Mouse (Mus musculus) limb, embryonic 14.5 days (tissue): Measurements from ENCODE around the gene Tmem63b. TPM values are rescaled to one million over a fixed set of nuclear protein-coding genes. Genes with fewer than 3 reads are reported as not detected.

ENCODE experiments used
- ATAC-seq: fragments of 200-750 bp; cut with Nextera tagmentation; 2 replicates; pipeline ENCODE4 v1.8.0; 2017; ENCODE audit warnings: low read depth, moderate number of reproducible peaks, moderate TSS enrichment; ENCODE audit not compliant: low FRiP score
- DNase-seq: peaks from one replicate; pipeline ENCODE4 v3.0.0-alpha.2; 2015; ENCODE audit warnings: low spot score
- H3K27ac ChIP-seq: fragments of 300-500 bp; sonication (generic); replicated peaks from 2 replicates; pipeline ENCODE4 v1.5.1; 2014; ENCODE audit warnings: low read depth, mild to moderate bottlenecking, low read length, moderate library complexity, mixed read lengths
- H3K27me3 ChIP-seq: fragments of 300-500 bp; sonication (generic); 2 replicates; pipeline ENCODE4 v1.6.1; 2014; ENCODE audit warnings: low read length, mixed read lengths; ENCODE audit not compliant: control insufficient read depth, insufficient read depth
- H3K36me3 ChIP-seq: fragments of 300-500 bp; sonication (generic); 2 replicates; pipeline ENCODE4 v1.6.1; 2014; ENCODE audit warnings: mild to moderate bottlenecking, low read length, moderate library complexity, mixed read lengths; ENCODE audit not compliant: control insufficient read depth, insufficient read depth
- H3K4me1 ChIP-seq: fragments of 300-500 bp; sonication (generic); 2 replicates; pipeline ENCODE4 v1.6.1; 2014; ENCODE audit warnings: antibody characterized with exemption, low read length, mixed read lengths; ENCODE audit not compliant: control insufficient read depth, insufficient read depth
- H3K4me2 ChIP-seq: fragments of 300-500 bp; sonication (generic); replicated peaks from 2 replicates; pipeline ENCODE4 v1.6.1; 2014; ENCODE audit warnings: low read depth, mild to moderate bottlenecking, low read length, moderate library complexity; ENCODE audit not compliant: severe bottlenecking
- H3K4me3 ChIP-seq: fragments of 300-500 bp; sonication (generic); replicated peaks from 2 replicates; pipeline ENCODE4 v1.5.1; 2014; ENCODE audit warnings: low read length
- H3K9ac ChIP-seq: fragments of 300-500 bp; sonication (generic); 2 replicates; pipeline ENCODE4 v1.6.1; 2014; ENCODE audit warnings: mild to moderate bottlenecking, low read depth, low read length, moderate library complexity; ENCODE audit not compliant: severe bottlenecking
- H3K9me3 ChIP-seq: fragments of 300-500 bp; sonication (generic); 2 replicates; pipeline ENCODE4 v1.6.1; 2016; ENCODE audit warnings: low read length; ENCODE audit not compliant: control insufficient read depth
- POLR2A ChIP-seq: fragments of 200-500 bp; IDR thresholded peaks from 2 replicates; pipeline ENCODE4 v1.8.0; 2012; ENCODE audit warnings: inconsistent platforms, mild to moderate bottlenecking, moderate library complexity, borderline replicate concordance; ENCODE audit not compliant: insufficient read depth, insufficient read length; ENCODE audit errors: extremely low read depth
- WGBS: fragments of 180-500 bp; shearing (Covaris S2); extraction: QIAGEN DNeasy Blood & Tissue Kit; methylation state at CpG from one replicate; pipeline ENCODE4 v1.1.7; 2014; 5-methylcytosine and 5-hydroxymethylcytosine counted together
- polyA plus RNA-seq, 2 experiments: library from polyadenylated mRNA; depleted of rRNA in 1 of 2; stranded (reverse) in 1 of 2; unstranded in 1 of 2; fragments of >200 nt; fragmentation: Nextera tagmentation in 1 of 2; extraction: Ambion mirVana in 1 of 2; gene quantifications; 2 replicates each; pipeline versions ENCODE4 v1.2.1 to v1.2.3; 2012 to 2014

The Tmem63b gene
- polyA plus RNA-seq, 2 experiments: 24.5 to 90.7 TPM

DNA sequence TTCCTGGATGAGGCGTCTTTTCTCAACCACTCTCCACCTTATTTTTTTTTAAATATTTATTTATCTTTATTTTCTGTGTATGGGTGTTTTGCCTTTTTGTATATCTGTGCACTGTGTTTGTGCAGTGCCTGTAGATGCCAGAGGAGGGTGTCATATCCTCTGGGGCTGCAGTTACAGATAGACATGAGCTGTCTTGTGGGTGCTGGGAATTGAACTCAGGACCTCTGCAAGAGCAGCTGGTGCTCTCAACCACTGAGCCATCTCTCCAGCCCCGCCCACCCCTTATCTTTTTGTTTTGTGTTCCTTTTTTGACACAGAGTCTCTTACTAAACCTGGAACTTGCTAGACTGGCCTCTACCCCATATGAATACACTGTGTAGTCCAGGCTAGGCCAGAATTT is 40.8 kb upstream of the Tmem63b start:
- H3K4me3 ChIP-seq: no peak overlapping the region
- no peak overlapping the region for H3K27ac ChIP-seq
- no peaks in the 10 kb centered on the region for H3K27me3 ChIP-seq
- 84% methylated on average over 2 of the region's 2 CpGs for WGBS
- H3K4me2 ChIP-seq: no peak overlapping the region
- H3K9me3 ChIP-seq: no peaks in the 10 kb centered on the region
- H3K4me1 ChIP-seq: no peaks in the 10 kb centered on the region
- no peak for ATAC-seq
- TF ChIP-seq POLR2A: no peak
- no peak for DNase-seq
- H3K36me3 ChIP-seq: no peaks in the 10 kb centered on the region
- no peak overlapping the region for H3K9ac ChIP-seq

DNA sequence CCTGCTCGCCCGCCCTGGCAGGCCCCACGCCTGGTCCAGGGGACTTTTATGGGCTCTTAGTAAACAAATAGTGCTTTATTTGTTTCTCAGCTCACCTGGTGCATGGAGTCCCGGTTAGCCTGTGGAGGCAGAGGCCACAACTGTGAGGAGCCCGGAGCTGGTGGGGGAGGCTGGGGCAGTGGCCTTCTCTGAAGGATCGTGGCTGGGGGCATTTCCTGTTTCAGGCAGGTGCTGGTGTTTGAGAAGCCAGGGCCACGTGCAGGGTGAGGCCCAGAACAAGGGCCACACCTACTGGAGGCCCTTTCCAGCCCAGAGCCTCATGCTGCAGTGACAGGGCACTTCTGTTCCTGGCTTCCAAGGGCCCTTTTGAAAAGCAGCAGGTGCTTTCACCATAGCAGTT is 39.5 kb upstream of the Tmem63b start:
- WGBS: 25% methylated on average over 7 of the region's 7 CpGs
- Histone ChIP-seq H3K4me3 (no peak overlapping the region), H3K27me3 (no peaks in the 10 kb centered on the region), H3K4me2 (no peak overlapping the region), H3K36me3 (no peaks in the 10 kb centered on the region), H3K9me3 (no peaks in the 10 kb centered on the region), H3K27ac (no peak overlapping the region), H3K4me1 (no peaks in the 10 kb centered on the region), H3K9ac (no peak overlapping the region)
- DNase-seq (no peak), ATAC-seq (no peak)
- TF ChIP-seq POLR2A: no peak

DNA sequence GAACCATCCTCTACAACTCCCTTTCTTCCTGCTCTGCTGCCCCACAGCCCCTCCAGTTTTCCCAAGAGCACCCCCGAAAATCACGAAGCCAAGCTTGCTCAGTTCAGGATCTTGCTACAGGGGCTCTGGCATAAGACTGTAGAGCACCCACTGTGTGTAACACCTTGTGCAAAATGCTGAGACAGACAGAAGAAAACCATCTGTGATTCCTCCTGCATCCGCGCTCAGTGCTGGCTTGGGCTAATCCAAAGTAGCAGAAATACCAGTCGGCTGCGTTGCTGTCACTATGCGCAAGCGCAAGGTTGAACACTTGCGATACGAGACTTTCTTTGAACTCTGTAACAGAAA is 37.8 kb upstream of the Tmem63b start:
- Histone ChIP-seq H3K36me3 (no peaks in the 10 kb centered on the region), H3K4me3 (no peak overlapping the region), H3K4me2 (no peak overlapping the region), H3K9me3 (no peaks in the 10 kb centered on the region), H3K4me1 (no peaks in the 10 kb centered on the region), H3K9ac (no peak overlapping the region), H3K27ac (no peak overlapping the region), H3K27me3 (no peaks in the 10 kb centered on the region)
- no peak for DNase-seq
- no peak for ATAC-seq
- no peak for TF ChIP-seq POLR2A
- WGBS: 85% methylated on average over 10 of the region's 10 CpGs

DNA sequence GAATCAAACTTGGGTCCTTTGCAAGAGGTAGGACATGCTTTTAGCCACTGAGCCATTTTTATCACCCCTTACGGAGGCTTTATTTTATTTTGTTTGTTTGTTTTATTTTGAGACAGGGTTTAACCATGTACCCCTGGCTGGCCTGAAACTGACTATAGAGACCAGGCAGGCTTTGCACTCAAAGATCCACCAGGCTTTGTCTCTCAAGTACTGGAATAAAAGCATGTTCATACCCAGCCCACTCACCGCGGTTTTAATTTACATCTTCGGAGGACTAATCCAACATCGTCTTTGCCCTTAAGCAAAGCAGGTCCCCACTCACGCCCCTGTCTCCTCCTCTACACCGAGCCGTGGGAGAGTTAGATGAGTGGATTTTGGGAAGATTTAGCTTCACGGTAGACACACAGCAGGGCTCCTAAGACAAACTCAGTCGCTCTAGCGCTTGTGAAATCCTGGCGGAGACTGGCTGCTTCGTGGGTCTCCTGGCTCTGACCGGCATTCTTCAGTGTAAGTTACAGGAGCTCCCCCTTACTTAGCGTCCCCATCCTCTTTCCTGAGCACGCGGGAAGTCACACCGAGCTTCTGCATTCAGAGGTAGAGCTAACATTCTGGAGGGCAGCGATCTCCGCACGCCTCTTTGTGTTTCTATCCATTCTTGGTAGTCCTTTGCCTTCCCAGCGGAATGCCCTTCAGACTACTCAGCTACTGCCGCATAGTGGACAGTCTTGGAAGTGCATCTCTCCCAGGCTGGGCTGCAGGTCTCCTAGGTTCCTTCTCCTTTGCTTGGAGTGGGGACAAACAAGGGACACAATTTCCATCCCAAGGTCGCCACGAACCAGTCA is 37.2 kb upstream of the Tmem63b start:
- peak; percentile 72 for ATAC-seq
- peak overlapping the region; percentile 67 for H3K27ac ChIP-seq
- H3K4me2 ChIP-seq: peak overlapping the region; percentile 58
- WGBS: 3% methylated on average over 25 of the region's 25 CpGs
- peak; percentile 91 for DNase-seq
- H3K4me1 ChIP-seq: no peaks in the 10 kb centered on the region
- H3K9ac ChIP-seq: peak overlapping the region; percentile 66
- no peaks in the 10 kb centered on the region for H3K36me3 ChIP-seq
- peak; percentile 88; the same call in 1 of the 2 replicates for TF ChIP-seq POLR2A
- no peaks in the 10 kb centered on the region for H3K27me3 ChIP-seq
- no peaks in the 10 kb centered on the region for H3K9me3 ChIP-seq
- peak overlapping the region; percentile 43 for H3K4me3 ChIP-seq

DNA sequence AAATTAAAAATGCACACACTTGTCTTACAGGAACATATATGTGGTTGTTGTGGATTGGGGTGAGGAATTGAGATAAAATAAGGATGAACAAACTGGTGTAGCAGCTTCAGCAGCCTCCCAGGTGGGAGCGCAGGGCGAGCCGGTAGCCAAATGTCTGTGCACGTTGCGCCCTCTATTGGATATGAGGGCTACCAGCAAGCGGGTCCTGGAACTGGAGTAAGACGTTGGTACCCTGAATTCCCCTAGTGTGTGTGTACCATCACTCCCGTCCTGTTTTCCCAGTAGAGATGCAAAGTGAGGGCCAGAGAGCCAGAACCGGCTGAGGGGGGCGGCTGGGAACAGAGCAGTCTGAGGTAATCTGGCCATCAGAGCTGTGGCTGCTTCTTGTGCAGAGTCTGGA is 31.6 kb upstream of the Tmem63b start:
- no peak overlapping the region for H3K9ac ChIP-seq
- no peaks in the 10 kb centered on the region for H3K27me3 ChIP-seq
- H3K27ac ChIP-seq: no peak overlapping the region
- no peaks in the 10 kb centered on the region for H3K36me3 ChIP-seq
- DNase-seq: peak; percentile 55
- peak; percentile 72 for ATAC-seq
- no peaks in the 10 kb centered on the region for H3K4me1 ChIP-seq
- H3K4me2 ChIP-seq: no peak overlapping the region
- WGBS: 8% methylated on average over 10 of the region's 10 CpGs
- no peak for TF ChIP-seq POLR2A
- H3K4me3 ChIP-seq: no peak overlapping the region
- no peaks in the 10 kb centered on the region for H3K9me3 ChIP-seq
